Mouse (Mus musculus) testis, adult 2 months (tissue): ENCODE data around the gene Plekhg2.

Experiments
- CTCF ChIP-seq: fragments of 200-500 bp; IDR thresholded peaks from 2 replicates; pipeline ENCODE4 v1.5.1; 2012; ENCODE audit warnings: low read depth, mild to moderate bottlenecking, inconsistent platforms, low read length, moderate library complexity; ENCODE audit not compliant: control insufficient read depth, insufficient read depth, insufficient replicate concordance
- POLR2A ChIP-seq: fragments of 200-500 bp; IDR thresholded peaks from 2 replicates; pipeline ENCODE4 v1.6.1; 2012; ENCODE audit warnings: low read depth, mild to moderate bottlenecking, inconsistent platforms, low read length, moderate library complexity; ENCODE audit not compliant: control insufficient read depth

- no peak for TF ChIP-seq POLR2A
- TF ChIP-seq CTCF: no peak
Measured at GRCm38 (mm10) chr7:28357984-28358383, 14.4 kb downstream of the Plekhg2 start.
